Mouse (Mus musculus) bone marrow, adult 2 months (tissue): ENCODE results near the gene Igfbpl1. TPM values are rescaled to one million over a fixed set of nuclear protein-coding genes. Genes with fewer than 3 reads are reported as not detected.

ENCODE experiments used
- H3K27ac ChIP-seq: fragments of 200-500 bp; 2 replicates; pipeline ENCODE4 v1.5.1; 2012; ENCODE audit warnings: low read depth, mild to moderate bottlenecking, control low read depth, inconsistent platforms, low read length; ENCODE audit not compliant: control insufficient read depth, poor library complexity, insufficient read depth
- H3K4me1 ChIP-seq: fragments of 200-500 bp; 2 replicates; pipeline ENCODE4 v1.6.1; 2011; ENCODE audit warnings: low read length; ENCODE audit not compliant: control insufficient read depth, insufficient read depth
- H3K4me3 ChIP-seq: fragments of 200-500 bp; replicated peaks from 2 replicates; pipeline ENCODE3; 2011; ENCODE audit warnings: mild to moderate bottlenecking, low read depth, low read length, control low read depth; ENCODE audit not compliant: control insufficient read depth
- CTCF ChIP-seq: fragments of 200-500 bp; IDR thresholded peaks from 2 replicates; pipeline ENCODE4 v1.5.1; 2011; ENCODE audit warnings: low read length, control low read depth; ENCODE audit not compliant: control insufficient read depth, insufficient read depth
- POLR2A ChIP-seq: fragments of 200-500 bp; IDR thresholded peaks from 2 replicates; pipeline ENCODE4 v1.6.1; 2011; ENCODE audit warnings: low read depth, mild to moderate bottlenecking, control low read depth, low read length, borderline replicate concordance; ENCODE audit not compliant: control insufficient read depth
- WGBS: fragments of 180-500 bp; shearing (Covaris S2); methylation state at CpG from one replicate; pipeline ENCODE4 v1.1.7; 2018; 5-methylcytosine and 5-hydroxymethylcytosine counted together
- polyA plus RNA-seq: library from polyadenylated mRNA; stranded (reverse); fragments of >200 nt; gene quantifications from 2 replicates; pipeline ENCODE4 v1.2.4, GENCODE M21; 2011; ENCODE audit warnings: low replicate concordance; ENCODE audit not compliant: missing spikeins, insufficient read depth, insufficient read length

Gene Igfbpl1
- polyA plus RNA-seq, 1 experiment: 1.6 TPM

DNA sequence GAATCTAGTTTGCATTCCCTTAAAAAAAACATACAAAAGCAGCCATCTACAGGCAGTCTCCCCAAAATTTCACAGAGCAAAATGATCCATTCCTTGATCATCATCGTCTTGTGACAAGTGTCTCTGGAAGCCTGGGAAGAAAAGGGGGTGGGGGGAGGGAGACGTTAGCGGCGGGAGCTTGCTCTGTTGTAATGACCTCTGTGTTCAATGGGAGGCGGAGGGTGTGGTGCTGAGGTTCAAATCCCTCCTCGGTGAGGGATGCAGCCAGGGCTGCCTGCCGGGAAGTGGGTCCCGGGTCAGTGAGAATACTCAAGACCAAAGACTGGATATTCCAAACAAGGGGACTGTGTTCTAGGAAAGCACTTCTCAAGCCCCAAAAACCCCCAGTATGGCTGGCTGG is 15.5 kb downstream of the Igfbpl1 start:
- TF ChIP-seq CTCF (no peak), POLR2A (no peak)
- 55% methylated on average over 8 of the region's 8 CpGs for WGBS
- no peak overlapping the region for H3K4me3 ChIP-seq
- no peak overlapping the region for H3K27ac ChIP-seq
- no peaks in the 10 kb centered on the region for H3K4me1 ChIP-seq

DNA sequence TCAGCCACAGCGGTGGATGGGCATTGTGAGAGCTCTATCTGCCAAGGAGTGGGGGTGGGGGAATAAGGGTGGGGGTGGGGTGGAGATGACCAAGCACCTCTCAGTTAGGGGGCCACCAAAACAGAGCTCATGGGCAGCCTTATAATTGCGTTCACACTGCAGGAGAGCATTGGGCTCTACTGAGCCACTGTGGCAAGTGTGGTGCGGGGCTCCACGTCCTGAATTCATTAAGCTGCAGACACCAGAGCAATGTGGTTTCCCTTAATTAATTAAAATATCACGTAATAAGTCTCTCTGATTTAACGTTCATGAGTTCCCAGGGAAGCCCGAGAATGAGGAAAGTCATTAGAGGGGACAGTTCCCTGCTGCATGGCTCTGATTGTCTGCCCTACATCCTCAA is 18.7 kb downstream of the Igfbpl1 start:
- 58% methylated on average over 7 of the region's 7 CpGs for WGBS
- TF ChIP-seq POLR2A: no peak
- no peak for TF ChIP-seq CTCF
- no peak overlapping the region for H3K4me3 ChIP-seq
- no peaks in the 10 kb centered on the region for H3K4me1 ChIP-seq
- no peak overlapping the region for H3K27ac ChIP-seq

- Histone ChIP-seq H3K4me3 (no peak overlapping the region), H3K4me1 (no peaks in the 10 kb centered on the region; the same call in 1 of the 2 replicates), H3K27ac (no peak overlapping the region)
- TF ChIP-seq POLR2A (no peak), CTCF (no peak)
- WGBS: 87% methylated on average over 14 of the region's 14 CpGs
Observed at GRCm38 (mm10) chr4:45802900-45803299, 23.8 kb downstream of the Igfbpl1 start.

GRCm38 (mm10) chr4:45799956-45800537 is 26.7 kb downstream of the Igfbpl1 start:
- 21% methylated on average over 3 of the region's 3 CpGs for WGBS
- TF ChIP-seq CTCF (no peak), POLR2A (no peak)
- Histone ChIP-seq H3K4me3 (no peak overlapping the region), H3K4me1 (no peaks in the 10 kb centered on the region; the same call in 1 of the 2 replicates), H3K27ac (no peak overlapping the region)

GRCm38 (mm10) chr4:45798964-45799363 is 27.8 kb downstream of the Igfbpl1 start, which contains the start of gene Aldh1b1:
Gene Aldh1b1, plus strand, starts transcription at chr4:45799022.
- Histone ChIP-seq H3K4me1 (no peaks in the 10 kb centered on the region; the same call in 1 of the 2 replicates), H3K4me3 (peak within 1 kb of the TSS; percentile 78), H3K27ac (no peak within 1 kb of the TSS)
- TF ChIP-seq POLR2A (peak; percentile 20; the same call in 1 of the 2 replicates), CTCF (no peak)
- WGBS: under 1% methylated on average over 26 of the region's 26 CpGs

GRCm38 (mm10) chr4:45796760-45797159 is 30.0 kb downstream of the Igfbpl1 start:
- no peaks in the 10 kb centered on the region; the same call in 1 of the 2 replicates for H3K4me1 ChIP-seq
- H3K4me3 ChIP-seq: no peak overlapping the region
- WGBS: 77% methylated on average over 5 of the region's 5 CpGs
- no peak overlapping the region for H3K27ac ChIP-seq
- TF ChIP-seq CTCF (no peak), POLR2A (no peak)

GRCm38 (mm10) chr4:45795191-45795811 is 31.4 kb downstream of the Igfbpl1 start:
- Histone ChIP-seq H3K27ac (peak overlapping the region; percentile 83), H3K4me3 (peak overlapping the region; percentile 34), H3K4me1 (no peaks in the 10 kb centered on the region; the same call in 1 of the 2 replicates)
- TF ChIP-seq POLR2A (no peak), CTCF (no peak)
- WGBS: under 1% methylated on average over 12 of the region's 12 CpGs

DNA sequence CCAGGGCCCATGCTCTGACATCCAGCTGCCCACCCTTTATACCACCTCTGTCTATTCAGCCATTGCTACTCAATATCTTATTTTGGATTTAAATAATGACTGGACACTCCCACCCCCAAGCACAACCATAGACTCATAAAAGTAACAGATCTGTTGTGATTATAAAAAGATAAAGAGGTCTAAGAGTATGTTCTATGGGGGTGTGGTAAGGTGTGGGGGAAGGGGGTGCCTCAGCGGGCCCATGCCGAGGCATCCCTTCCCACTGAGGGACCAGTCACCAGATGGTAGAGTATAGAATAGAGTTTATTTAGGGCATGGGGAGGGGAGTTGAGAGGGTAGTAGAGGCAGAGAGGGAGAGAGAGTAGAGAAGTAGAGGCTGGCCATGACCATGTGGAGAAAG is 36.7 kb downstream of the Igfbpl1 start:
- TF ChIP-seq POLR2A (no peak), CTCF (no peak)

More for the DNA sequence above, 36.7 kb downstream of the Igfbpl1 start:
- WGBS: 72% methylated on average over 2 of the region's 2 CpGs
- peaks cover 1% of the 10 kb centered on the region for H3K4me1 ChIP-seq
- H3K4me3 ChIP-seq: no peak overlapping the region
- H3K27ac ChIP-seq: peak overlapping the region; percentile 32; the same call in 1 of the 2 replicates
